Mouse (Mus musculus): ENCODE measurements around the gene Opn1mw. TPM values are rescaled to one million over a fixed set of nuclear protein-coding genes. Genes with fewer than 3 reads are reported as not detected.
"Not testable (repeated sequence)": the region's sequence is repeated elsewhere in the genome, so short reads cannot be mapped to it uniquely, and the experiment has no call there.

Gene Opn1mw
- not detected in 2 replicates for polyA plus RNA-seq (2012; rRNA removed)

DNA sequence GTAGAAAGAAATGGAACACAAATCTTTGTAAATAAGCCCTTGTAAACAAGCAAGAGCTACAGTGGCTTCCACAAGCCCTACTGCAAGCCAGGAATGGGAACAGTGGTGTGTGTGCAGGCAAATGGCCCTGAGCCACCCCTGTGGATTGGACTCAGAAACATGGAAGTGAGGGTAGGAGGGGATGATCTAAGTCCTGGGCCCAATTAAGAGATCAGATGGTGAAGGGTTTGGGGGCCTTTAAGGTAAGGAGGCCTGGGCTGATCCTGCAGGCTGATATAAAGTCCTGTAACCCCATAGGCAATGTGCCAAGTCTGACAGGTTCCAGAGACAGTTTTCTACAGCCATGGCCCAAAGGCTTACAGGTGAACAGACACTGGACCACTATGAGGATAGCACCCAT lies at the start of gene Opn1mw:
Opn1mw (plus strand) TSS at position 301 of the 400 bp plus-strand sequence.
- no peak for DNase-seq (ENCODE audit: low read depth)
- TF ChIP-seq POLR2A (IDR thresholded peaks at IDR 0.05; ENCODE audit: borderline replicate concordance, extremely low read depth, insufficient read depth, insufficient read length, poor library complexity, severe bottlenecking) (no peak), CTCF (IDR thresholded peaks at IDR 0.05; ENCODE audit: borderline replicate concordance, extremely low read depth, insufficient read depth, insufficient read length) (no peak)

DNA sequence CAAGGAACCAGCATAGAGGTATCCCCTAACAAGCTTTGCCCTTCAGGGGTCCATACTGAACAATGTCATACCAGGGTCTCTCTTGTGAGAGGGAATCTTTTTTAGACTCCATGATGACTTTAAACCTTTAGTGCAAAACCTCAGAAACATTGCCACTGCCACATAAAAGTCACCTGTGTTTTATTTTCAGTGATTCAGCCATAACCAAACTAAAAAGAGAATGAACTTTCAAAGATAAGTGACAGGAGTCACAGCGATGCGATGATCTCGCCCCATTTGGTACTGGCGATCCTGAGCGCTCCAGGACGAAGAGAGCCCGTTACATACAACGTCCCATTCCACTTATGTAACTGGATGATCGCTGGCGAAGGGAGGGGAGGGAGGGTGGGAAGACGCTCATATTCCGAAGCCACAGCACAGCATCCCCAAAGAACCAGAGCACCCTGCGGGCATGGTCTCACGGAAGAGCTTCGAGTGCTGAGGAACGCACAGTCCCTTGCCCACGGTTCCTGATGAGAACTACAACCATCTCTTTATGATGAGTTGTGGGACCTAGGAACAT lies 42.9 kb upstream of the Opn1mw start:
- TF ChIP-seq CTCF (IDR thresholded peaks at IDR 0.05; ENCODE audit: borderline replicate concordance, extremely low read depth, insufficient read depth, insufficient read length) (no peak), POLR2A (IDR thresholded peaks at IDR 0.05; ENCODE audit: borderline replicate concordance, extremely low read depth, insufficient read depth, insufficient read length, poor library complexity, severe bottlenecking) (no peak)
- DNase-seq (ENCODE audit: low read depth), result no peak

DNA sequence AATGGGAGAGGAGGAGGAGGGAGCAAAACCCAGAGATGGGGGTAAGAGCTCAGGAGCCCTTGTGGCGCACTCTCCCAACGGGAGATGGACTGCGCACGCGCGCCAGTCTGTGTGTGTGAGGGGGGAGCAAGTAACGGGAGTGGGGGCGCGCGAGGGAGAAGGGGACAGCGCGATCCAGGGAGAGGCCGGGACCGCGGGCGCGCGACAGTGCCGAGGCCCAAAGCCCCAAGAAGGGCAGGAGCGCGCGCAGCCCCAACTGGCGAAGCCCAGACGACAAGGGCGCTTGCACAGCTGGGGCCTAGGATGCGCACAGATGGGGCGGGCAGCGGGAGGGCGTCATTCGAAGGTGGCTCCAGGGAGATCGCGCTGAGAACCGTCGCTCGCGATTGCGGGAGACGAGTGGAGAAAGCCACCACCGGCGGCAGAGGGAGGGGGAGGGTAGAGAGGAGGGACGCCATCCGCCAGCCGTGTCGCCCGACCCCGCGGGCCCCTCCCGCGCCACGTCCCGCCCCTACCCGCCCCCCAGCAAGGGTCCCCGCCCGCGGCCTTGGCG lies 42.2 kb upstream of the Opn1mw start:
- 0 out of 2 replicates have a peak, but pooled peaks have one; percentile 45 for TF ChIP-seq POLR2A (IDR thresholded peaks at IDR 0.05; ENCODE audit: borderline replicate concordance, extremely low read depth, insufficient read depth, insufficient read length, poor library complexity, severe bottlenecking)
- TF ChIP-seq CTCF (IDR thresholded peaks at IDR 0.05; ENCODE audit: borderline replicate concordance, extremely low read depth, insufficient read depth, insufficient read length), result no peak
- peak; percentile 96 for DNase-seq (ENCODE audit: low read depth)

DNA sequence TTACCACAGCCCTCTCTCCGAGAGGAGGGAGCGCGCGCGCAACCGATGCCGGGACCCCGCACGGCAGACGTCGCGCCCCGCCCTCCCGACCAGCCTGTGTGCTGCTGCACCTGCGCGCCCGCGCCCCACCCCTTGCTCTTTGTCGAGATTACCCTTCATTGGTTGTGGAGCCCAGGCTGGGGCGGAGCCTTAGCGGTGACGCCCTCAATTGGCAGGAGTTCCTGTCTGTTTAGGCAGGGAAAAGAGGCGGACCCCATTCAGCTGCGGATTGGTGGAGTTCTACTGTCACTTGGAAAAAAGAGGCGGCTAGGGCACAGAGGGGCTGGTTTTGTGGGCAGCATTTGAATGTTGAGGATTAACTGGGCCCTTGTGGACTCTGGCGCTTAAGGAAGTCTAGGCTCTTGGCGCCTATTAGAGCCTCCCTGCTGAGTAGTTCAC lies 41.6 kb upstream of the Opn1mw start:
- peak; percentile 99 for DNase-seq (ENCODE audit: low read depth)
- TF ChIP-seq CTCF (IDR thresholded peaks at IDR 0.05; ENCODE audit: borderline replicate concordance, extremely low read depth, insufficient read depth, insufficient read length) (no peak), POLR2A (IDR thresholded peaks at IDR 0.05; ENCODE audit: borderline replicate concordance, extremely low read depth, insufficient read depth, insufficient read length, poor library complexity, severe bottlenecking) (0 out of 2 replicates have a peak, but pooled peaks have one; percentile 47)

DNA sequence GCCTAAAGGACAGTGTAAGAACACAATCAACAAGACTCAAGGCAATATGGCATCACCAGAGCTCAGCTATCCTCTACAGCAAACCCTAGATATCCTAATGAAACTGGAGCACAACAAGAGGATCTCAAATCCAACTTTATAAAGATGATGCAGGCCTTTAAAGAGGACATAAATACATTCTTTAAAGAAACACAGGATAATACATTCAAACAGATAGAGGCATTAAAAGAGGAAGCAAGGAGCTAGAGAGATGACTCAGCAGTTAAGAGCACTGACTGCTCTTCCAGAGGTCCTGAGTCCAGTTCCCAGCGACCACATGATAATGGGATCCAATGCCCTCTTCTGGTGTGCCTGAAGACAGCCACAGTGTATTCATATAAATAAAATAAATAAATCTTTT lies 32.1 kb upstream of the Opn1mw start:
- TF ChIP-seq CTCF (IDR thresholded peaks at IDR 0.05; ENCODE audit: borderline replicate concordance, extremely low read depth, insufficient read depth, insufficient read length) (no peak), POLR2A (IDR thresholded peaks at IDR 0.05; ENCODE audit: borderline replicate concordance, extremely low read depth, insufficient read depth, insufficient read length, poor library complexity, severe bottlenecking) (no peak)

DNA sequence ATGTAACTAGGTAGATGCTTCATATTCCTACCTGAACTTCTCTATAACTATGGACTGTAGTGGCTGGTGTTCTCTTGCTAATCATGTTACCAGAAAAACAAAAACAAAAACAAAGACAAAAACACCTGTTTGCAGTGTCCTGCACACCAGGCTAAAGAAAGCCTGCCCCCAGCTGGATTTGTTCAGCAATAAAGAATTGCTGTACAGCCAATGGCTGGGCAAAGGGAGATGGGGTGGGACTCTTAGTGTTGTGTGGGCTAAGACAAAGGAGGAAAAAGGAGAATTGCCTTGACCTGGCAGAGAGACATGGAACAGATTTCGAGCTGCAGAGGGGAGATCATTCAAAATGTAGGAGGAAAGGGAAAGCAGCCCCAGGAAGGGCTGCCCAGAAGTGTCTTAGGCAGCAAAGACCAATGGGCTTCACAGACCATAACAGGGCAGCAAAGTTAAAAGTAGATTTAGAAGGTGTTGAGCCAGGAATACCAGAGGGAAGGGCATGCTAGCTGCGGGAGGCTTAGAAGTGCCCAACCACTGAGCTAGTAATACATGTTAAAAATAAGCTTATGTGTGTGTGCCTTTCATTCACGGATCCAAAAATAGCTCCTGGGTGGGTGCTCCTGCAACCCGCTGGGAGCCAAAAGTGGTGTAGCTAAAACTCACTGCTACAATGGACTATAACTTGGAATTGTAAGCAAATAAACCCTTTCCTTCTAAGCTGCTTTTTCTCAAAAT lies 23.6 kb upstream of the Opn1mw start:
- DNase-seq (ENCODE audit: low read depth), result no peak
- TF ChIP-seq CTCF (IDR thresholded peaks at IDR 0.05; ENCODE audit: borderline replicate concordance, extremely low read depth, insufficient read depth, insufficient read length), result no peak
- no peak for TF ChIP-seq POLR2A (IDR thresholded peaks at IDR 0.05; ENCODE audit: borderline replicate concordance, extremely low read depth, insufficient read depth, insufficient read length, poor library complexity, severe bottlenecking)

More for the DNA sequence above, 32.1 kb upstream of the Opn1mw start:
- no peak for DNase-seq (ENCODE audit: low read depth)

DNA sequence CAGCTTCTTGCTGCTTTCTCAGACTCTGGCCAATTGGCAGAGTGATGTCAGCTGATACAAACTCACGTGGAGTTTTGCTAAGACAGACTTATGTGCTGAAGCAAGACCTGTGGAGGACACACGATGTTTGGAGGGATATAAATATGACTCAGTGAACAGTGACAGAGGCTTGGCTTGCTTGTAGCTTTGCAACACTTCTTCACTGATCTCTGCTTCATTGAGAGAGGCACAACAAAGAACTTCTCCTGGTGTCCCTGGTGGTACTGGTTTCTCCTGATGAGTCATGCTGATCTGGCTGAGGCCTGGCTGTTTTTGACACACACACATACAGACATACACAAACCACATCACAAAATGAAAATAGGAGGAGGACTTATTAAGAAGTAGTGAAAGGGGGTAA lies 21.3 kb upstream of the Opn1mw start:
- no peak for DNase-seq (ENCODE audit: low read depth)
- TF ChIP-seq POLR2A (IDR thresholded peaks at IDR 0.05; ENCODE audit: borderline replicate concordance, extremely low read depth, insufficient read depth, insufficient read length, poor library complexity, severe bottlenecking), result no peak

DNA sequence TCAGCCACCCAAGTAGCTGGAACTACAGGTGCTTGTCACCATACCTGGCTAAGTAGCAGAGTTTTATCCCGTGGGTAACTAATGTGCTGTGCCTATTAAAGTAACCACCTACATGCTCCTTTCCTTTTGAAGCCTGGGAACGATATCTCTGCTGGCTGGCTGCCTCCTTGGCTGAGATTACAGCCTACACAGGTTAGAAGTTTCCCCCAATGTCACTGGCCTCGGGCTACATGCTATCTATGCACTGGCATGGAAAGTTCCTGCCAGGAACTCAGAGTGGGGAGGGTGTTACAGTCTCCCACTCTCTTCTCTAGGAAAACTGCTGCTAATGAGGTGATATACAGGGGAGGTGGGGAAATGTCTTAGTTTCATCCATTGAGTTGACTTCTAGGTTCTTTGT lies 18.5 kb upstream of the Opn1mw start:
- DNase-seq (ENCODE audit: low read depth), result no peak
- no peak for TF ChIP-seq CTCF (IDR thresholded peaks at IDR 0.05; ENCODE audit: borderline replicate concordance, extremely low read depth, insufficient read depth, insufficient read length)
- TF ChIP-seq POLR2A (IDR thresholded peaks at IDR 0.05; ENCODE audit: borderline replicate concordance, extremely low read depth, insufficient read depth, insufficient read length, poor library complexity, severe bottlenecking), result no peak

DNA sequence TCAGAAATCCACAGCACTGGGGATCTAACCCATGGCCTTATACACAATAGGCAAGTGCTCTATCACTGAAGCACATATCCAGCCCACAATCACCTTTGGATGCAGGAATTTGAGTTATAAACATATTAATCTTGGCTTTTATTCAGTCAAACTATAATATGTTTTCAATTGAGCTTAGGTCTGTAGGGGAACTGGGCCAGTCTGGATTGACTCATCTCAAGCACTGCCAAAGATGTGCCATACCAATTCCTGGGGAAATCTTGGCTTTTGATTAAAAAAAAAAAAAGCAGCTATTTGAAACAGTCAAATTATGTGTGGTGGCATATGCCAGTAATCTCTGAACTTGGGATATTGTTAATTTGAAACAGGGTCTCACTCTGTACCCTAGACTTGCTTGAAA lies 13.2 kb upstream of the Opn1mw start:
- no peak for TF ChIP-seq POLR2A (IDR thresholded peaks at IDR 0.05; ENCODE audit: borderline replicate concordance, extremely low read depth, insufficient read depth, insufficient read length, poor library complexity, severe bottlenecking)
- TF ChIP-seq CTCF (IDR thresholded peaks at IDR 0.05; ENCODE audit: borderline replicate concordance, extremely low read depth, insufficient read depth, insufficient read length), result no peak
- DNase-seq (ENCODE audit: low read depth), result no peak

DNA sequence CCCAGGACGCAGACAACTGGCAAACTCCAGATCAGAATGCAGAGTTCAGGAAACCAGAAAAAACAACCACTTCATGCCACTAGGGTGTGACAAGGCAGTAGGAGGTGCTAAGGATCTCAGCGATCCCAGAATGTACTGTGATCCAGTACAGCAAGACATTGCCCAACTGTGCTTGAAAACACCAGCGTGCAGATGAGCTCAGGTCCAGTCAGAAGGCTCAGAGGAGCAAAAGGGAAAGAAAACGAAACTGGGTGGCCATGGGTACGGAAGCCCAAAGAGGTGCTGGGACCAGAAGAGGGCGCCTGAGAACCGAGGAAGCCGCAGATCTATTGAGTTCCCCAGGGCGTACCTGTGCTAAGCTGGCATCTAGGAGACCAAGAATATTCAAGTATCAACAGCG lies 11.8 kb upstream of the Opn1mw start:
- DNase-seq (ENCODE audit: low read depth), result peak; percentile 68

DNA sequence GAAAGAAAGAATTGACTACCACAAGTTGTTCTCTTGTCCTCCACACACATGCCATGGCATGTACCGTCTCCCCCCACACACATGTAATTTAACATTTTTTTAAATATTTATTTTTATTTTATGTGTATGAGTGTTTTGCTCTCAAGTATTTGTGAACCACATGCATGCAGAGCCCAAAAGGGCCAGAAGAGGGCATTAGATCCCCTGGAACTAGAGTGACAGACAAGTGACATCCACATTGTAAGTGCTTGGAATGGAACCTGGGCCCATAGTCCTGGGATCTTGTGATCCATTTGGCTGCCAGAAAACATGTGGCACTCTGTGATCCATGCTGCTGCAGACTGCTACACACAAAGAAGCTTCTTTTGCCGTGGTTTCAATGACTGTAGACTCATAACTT lies 2.3 kb upstream of the Opn1mw start:
- TF ChIP-seq POLR2A (IDR thresholded peaks at IDR 0.05; ENCODE audit: borderline replicate concordance, extremely low read depth, insufficient read depth, insufficient read length, poor library complexity, severe bottlenecking) (no peak), CTCF (IDR thresholded peaks at IDR 0.05; ENCODE audit: borderline replicate concordance, extremely low read depth, insufficient read depth, insufficient read length) (no peak)
- DNase-seq (ENCODE audit: low read depth), result peak; percentile 0

More for the DNA sequence above, 11.8 kb upstream of the Opn1mw start:
- no peak for TF ChIP-seq POLR2A (IDR thresholded peaks at IDR 0.05; ENCODE audit: borderline replicate concordance, extremely low read depth, insufficient read depth, insufficient read length, poor library complexity, severe bottlenecking)
- TF ChIP-seq CTCF (IDR thresholded peaks at IDR 0.05; ENCODE audit: borderline replicate concordance, extremely low read depth, insufficient read depth, insufficient read length), result peak; percentile 52

DNA sequence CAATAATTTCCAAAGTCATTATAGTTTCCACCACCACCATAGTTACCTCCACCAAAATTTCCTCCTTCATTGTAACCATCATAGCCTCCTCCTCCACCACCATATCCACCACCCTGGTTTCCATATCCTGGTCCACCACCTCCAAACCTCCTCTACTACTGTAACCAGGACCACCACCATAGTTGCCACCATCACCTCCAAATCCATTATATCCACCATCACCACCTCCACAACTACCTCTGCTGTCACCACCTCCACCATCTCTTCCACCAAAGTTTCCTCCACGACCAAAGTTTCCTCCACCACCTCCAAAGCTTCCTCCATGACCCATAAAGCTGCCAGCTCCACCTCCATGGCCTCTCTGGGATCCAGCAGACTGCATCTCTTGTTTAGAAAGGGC lies 8.0 kb downstream of the Opn1mw start, which contains the start of gene Mecp2:
Mecp2 (minus strand) TSS at position 101 of the 400 bp plus-strand sequence.
- not testable (repeated sequence) for DNase-seq (ENCODE audit: low read depth)
